Mouse (Mus musculus) frontal cortex, postnatal 10 days (tissue): ENCODE measurements around the gene Rtbdn.
A peak's percentile ranks its signal among the peaks of the same experiment; 100 is the strongest.

ENCODE experiments used
- DNase-seq, 2 experiments: peaks; one replicate each; pipeline ENCODE4 v3.0.0; 2022; ENCODE audit warnings: low spot score in 2 of 2, mixed read lengths in 1 of 2

Gene Rtbdn

GRCm38 (mm10) chr8:84979599-84980421, 33.0 kb downstream of the Rtbdn start:
- peak; percentile 89 to 91 for DNase-seq

DNA sequence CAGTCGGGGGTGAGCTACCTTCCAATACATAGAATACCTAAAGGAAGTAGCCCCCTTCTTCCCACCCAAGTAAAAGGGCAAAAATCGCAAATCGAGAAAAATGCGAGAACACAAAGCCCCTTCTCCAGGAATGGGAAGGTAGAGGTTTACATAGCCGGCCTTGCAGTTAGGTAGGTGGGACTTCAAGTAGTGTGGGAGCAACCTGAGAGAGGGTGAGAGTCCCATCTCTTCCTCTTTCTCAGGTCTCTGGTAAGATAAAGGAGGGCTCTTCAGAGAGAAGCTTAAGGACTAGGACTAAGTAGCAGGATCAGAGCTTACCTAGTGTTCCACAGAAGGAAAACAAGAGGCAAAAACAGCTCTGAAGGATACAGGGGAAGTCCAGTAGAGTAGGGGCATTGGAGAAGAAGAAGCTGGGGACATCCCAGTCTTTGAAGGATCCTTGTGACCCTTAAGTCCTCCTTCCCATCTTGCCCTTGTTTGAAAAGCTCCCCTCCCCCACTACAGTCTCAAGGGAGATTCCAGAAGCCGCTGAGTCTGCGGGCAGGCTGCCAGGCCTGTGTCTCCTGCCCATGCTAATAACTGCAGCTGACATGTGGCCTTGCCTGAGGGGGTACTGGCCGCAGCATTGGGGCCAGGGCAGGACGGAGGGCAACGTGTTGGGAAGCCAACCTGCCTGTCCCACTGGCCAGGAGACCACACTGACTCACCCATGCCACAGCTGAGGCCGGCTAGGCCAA, 34.0 kb downstream of the Rtbdn start:
- DNase-seq, result peak; percentile 68 to 72

DNA sequence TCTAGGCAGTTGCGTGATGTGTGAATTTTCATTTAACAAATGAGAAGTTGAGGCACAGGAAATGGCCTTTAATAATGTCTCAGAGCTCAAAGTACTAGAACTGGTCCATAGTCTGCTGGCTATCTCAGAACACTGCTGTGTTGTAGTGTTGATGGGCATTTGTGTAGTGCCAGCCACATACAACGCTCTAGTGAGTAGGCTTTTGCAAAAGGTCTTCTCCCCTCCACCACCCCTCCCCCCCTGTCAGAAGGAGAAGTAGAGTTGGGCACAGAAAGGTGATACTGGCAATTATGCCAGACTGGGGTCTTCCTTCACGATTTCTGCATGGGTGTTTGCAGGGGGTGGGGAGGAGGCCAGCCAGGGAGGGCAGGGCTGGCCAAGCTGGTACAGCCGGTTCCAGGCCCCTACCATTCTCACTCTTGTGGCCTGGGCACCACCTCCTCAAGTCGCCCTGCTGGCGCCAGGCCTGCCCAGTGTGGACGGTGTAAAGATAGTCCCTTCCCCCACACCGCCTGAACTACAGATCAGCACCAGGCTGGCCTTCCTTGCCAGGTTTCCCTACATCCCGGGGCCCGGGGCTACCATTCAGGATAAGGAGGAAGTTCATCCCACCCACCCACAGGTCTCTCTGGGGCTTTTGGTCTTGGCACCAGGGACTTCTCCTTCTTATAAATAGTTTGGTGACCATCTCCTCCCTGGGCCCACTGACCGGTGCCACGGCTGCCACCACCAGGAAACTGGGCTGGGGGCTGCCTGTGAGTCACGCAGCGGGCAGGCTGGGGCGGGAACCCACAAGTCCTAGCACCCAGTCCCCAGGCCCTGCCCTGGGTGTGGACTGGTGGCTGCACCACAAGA, 35.1 kb downstream of the Rtbdn start:
- DNase-seq, result peak in 1 of 2 experiments; percentile 43

DNA sequence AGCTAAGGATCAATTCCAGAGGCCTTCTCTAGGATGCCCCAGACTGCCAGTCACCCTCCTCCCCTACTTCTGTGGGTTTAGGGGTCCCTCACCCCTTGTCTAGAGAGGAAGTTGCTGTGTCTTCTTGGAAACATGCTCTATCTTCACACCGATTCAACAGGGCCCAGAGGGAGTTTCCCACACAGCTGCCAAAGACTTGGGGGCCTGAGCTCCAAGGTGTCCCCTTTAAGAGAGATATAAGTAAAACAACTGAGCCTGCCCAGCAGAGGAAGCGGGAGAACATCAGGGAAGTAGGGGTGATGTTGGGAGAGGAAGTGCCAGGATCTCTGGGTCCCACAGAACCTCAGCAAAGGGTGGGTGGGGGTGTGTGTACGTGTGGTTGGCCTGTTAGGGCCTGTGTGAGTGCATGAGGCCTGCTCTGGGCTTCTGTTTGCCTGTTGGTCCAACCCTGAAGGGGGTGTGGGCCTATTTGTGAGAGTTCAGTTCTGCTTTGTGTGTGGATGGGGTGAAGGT, 35.8 kb downstream of the Rtbdn start:
- no peak for DNase-seq

DNA sequence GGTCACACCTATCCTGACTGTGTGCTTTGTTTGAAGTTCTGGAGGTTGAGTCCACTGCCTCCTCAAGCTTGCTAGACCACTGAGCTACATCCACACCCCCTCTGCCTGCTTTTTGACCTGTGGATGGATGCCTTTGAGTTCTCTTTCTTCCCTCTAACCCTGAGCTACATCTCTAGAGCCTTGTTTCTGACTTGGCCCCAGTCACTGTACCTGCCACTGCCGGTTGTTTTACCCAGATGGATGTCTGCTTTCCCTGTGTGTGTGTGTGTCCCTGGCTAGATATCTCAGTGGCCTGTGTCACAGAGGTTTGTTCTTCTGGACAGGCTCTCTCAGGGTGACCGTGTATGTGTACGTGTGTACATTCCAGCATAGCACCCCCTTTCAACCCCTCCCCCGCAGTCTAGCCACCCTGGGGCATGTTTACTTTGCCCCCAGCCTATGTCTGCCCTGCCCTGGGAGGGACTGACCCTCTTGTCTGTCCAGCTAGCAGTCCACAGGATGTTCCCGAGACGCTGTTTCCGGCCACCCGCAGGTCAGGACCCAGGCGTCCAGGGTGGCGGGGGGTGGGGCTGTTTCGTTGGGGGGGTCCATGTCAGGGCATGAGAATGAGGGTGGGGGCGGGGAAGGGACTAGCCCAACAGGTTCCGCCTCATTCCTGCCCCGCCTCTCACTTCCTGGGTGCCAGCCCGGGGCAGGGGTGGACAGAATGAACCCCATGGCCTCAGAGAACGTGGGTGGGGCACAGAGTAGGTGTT, 37.7 kb downstream of the Rtbdn start:
- peak; percentile 32 to 52 for DNase-seq

DNA sequence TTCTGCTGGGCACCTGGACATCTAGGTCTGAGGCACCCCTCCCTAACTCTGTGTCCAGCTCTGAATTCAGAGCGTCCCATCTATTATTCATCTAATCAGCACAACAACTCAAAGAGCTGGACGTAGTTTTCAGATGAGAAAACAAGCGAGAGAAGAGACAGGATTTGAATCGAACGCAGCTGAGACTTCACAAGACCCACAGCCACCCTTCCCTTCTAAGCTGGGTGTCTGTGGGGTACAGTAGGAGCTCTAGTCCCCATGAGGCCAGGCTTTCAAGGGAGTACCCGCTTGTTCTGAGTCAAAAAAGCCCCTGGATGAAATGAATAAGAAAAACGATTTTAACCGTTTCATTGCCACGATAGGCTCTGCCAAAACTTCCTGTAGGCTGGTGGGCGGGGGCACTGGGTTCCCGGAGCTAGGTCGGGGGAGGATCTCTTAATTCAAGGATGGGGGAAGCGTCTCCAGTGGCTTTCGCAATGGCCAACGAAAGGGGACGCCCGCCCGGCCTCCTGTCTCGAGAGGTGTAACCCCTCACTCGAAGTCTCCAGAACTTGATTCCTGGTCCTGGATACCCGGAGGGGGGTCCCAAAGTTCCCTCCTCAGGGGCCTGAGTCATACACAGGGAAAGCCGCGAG, 38.4 kb downstream of the Rtbdn start:
- no peak for DNase-seq

GRCm38 (mm10) chr8:84985684-84986378, 39.0 kb downstream of the Rtbdn start:
- DNase-seq, result peak; percentile 90 to 91

GRCm38 (mm10) chr8:84986379-84986945, 39.7 kb downstream of the Rtbdn start:
- DNase-seq, result no peak

DNA sequence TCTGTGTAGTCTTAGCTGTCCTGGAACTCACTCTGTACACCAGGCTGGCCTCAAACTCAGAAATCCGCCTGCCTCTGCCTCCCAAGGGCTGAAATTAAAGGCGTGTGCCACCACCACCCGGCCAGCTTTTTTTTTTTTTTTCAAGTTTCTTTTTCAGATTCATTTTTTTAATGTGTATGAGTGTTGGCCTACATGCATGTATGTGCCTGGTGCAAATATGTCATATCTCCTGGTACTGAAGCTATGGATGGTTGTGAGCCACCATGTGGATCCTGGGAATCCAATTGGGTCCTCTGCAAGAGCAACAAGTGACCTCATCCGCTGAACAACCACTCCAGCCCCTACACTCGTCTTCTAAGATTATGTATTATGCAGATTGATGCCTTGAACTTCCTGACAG, 40.6 kb downstream of the Rtbdn start:
- DNase-seq, result no peak

- DNase-seq, result no peak
Measured at GRCm38 (mm10) chr8:84987903-84988302, 41.1 kb downstream of the Rtbdn start.

DNA sequence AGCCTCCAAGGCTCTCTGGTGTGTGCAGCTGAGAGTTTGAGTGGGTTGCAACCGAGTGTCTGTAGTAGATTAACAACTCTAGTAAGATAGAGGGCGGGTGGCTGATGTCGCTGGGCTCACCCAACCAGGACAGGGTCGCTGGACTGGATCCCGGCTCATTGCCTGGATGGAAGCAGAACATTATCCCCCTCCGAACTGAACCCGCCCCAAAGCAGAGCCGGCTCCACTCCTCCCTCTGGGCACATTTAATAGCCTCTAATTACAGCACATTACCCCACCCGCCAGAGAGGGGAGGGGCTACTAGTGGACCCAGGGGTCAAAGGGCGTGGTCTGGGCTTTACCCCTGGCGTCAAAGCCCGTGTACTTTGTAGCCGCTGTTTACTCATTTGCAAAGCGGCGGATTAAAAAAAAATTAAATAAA, 42.5 kb downstream of the Rtbdn start:
- DNase-seq, result peak in 1 of 2 experiments; percentile 57

DNA sequence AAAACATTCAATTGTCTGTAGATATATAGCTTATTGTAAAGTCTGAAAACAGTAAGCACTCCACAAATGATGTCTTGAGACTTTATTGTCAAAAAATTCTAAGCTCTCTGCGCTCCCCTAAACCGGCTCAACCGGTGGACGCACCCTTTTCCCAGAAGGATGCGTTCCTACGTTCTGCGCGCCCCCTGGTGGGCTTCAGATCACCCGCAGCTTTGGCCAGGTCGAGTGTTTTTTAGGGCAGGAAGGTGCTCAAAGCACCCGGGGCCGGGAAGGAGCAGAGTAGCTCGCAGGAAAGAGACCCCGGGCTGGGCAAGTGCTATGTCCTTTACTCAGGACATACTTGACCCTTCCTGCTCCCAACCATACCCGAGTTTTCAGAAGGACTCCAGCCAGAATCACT, 43.0 kb downstream of the Rtbdn start:
- peak; percentile 82 to 89 for DNase-seq

DNA sequence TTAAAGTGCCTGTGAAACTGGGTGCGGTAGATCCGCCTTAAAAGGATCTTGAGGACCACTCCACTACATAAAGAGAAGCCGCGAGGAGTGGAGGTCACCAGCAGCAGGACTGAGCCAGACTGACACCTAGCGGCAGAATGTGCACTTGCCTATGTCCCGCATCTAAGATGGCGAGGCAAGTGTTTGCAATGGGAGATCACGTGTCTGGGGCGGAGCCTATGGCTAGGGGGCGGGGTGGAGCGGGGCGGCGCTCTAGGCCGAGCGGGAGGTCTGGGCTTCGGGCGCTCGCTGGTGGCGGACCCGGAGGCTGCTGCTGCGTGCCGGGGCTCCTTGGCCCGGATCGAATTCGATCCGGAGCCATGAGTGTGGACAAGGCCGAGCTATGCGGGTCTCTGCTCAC, 43.6 kb downstream of the Rtbdn start, which contains the start of gene Hook2:
Gene Hook2, plus strand, starts transcription at position 255 of the 400 bp plus-strand sequence.
- DNase-seq, result peak; percentile 94 to 96

DNA sequence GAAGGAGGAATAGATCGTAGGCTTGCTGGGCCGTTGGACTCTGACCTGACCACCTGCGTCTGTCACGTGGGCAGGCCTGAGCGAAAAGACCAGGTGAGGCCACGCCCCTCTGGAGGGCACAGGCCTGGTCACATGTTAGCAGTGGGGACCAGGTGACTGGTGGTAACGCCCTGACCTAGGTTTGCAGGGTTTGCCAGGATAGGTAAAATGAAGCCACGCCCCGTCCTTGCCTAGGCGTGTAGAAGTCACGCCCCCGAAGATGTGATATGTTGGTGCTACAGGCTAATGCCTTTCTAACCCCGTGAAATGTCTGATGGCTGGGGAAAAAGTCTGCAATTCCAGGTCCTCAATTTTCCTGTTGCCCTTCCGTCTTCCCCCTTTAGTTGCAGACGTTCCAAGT, 44.0 kb downstream of the Rtbdn start:
- peak in 1 of 2 experiments; percentile 74 for DNase-seq

GRCm38 (mm10) chr8:84994375-84994774, 47.6 kb downstream of the Rtbdn start:
- DNase-seq, result no peak

- no peak for DNase-seq
Measured at GRCm38 (mm10) chr8:84995680-84996079, 48.9 kb downstream of the Rtbdn start.

GRCm38 (mm10) chr8:84996978-84997377, 50.2 kb downstream of the Rtbdn start:
- DNase-seq, result no peak

GRCm38 (mm10) chr8:84997649-84998295, 51.0 kb downstream of the Rtbdn start:
- DNase-seq, result peak; percentile 78 to 86
